Mouse (Mus musculus) retina, adult 2 months (tissue): ENCODE measurements around the gene Mkrn1.
A peak's percentile ranks its signal among the peaks of the same experiment; 100 is the strongest.
"Not testable (repeated sequence)": the region's sequence is repeated elsewhere in the genome, so short reads cannot be mapped to it uniquely, and the experiment has no call there.

ENCODE experiments used
- DNase-seq: peaks from one replicate; pipeline ENCODE4 v3.0.0-alpha.2; 2012; ENCODE audit warnings: low read depth, low spot score

The Mkrn1 gene

DNA sequence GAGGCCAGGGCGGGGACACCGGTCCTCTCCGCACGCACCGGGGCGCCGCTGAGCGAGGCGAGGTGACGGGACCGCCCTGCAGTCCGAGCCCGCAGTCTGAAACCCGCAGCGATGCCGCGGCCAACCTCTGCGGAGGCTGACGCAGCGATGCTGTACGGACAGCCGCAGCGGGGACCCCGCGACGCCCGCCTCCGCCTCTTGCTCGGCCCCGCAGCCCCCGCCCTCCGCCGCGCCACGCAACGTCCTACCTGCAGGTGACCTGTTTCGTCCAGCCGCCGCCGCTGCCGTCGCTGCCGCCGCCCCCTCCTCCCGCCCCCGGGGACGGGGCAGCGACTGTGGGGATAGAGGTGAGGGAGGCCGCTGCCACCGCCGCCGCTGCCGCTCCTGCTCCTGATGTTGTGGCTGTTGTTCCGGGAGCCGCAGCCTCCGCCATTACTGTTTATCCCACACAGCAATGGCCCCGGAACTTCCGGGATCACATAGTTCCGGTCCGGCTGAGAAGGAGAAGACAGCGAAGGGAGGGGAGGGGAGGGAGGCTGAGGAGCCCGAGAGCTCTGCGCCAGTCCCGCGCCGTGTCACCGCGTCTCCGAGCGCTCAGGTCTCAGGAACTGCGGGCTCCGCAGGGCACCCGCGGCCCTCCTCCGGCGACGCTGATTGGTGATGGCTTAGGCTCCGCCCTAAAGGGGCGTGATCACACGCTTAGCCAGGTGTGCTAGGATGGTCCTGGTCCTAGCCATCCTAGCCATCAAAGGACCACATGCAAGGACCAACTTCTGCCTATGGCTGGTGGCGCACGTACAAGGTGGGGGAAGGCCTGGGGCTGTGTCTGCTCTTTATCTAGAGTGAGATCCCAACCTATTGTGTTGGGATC is at the start of gene Mkrn1:
Gene Mkrn1 (minus strand): TSS at position 612 of the 871 bp plus-strand sequence.
- DNase-seq: peak; percentile 68

DNA sequence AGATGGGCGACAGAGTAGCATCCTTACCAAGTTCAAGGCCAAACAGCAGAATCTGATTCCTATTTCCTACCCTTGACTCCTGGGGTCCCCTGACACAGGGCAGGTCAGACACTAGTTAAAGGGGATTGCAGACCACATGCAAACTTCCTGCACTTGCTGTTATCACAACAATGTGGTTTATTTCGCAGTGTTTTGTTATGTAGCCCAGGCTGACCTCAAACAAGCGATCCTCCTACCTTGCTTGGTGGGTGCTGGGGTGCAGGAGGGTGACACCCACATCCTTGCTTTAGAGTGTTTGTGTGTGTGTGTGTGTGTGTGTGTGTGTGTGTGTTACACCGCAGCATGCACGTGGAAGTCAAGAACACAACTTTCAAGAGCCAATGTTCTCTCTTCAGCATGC is 49.2 kb upstream of the Mkrn1 start:
- DNase-seq: no peak

DNA sequence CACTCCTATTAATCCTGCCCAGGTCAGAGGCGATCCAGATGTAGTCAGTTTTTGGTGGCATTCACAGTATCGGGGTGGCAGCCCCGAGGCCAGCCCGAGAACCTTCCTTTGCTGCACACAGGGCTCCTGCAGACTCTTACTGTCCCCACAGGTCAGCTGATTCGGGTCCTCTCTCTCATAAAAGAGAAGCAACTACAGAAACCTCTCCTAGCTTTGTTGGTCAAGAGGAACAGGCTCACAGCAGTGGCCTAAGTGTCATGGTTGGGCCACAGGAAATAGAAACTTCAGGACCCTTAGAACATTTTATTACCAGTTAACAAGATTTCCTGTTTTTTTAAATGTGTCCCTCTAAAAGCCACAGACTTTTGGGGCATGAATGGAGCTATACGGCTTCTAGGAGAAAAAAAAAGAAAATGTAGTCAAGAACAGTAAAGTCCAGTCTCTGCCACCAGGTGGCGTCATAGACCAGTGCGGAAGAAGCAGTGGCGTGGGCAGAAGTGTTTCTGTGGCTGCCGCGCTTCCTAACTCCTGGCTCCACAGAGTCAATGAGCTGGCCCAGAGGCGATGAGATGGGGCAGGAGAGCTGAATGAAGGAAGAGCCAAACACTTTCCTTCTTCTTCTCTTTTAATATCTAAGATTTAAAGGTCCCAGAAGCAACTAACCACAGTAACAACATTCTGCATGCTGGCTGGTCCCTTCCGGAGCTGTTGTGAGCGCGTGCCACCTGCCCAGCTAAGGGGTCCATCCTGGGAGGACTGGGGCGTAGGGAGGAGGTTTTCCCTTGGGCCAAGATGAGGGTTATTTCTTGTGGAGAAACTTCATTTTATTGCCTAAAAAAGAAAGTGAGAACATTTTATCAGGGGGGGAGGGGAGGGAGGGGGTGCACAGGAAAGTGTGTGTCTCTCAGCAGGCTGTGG is 42.6 kb upstream of the Mkrn1 start:
- DNase-seq: peak; percentile 45

DNA sequence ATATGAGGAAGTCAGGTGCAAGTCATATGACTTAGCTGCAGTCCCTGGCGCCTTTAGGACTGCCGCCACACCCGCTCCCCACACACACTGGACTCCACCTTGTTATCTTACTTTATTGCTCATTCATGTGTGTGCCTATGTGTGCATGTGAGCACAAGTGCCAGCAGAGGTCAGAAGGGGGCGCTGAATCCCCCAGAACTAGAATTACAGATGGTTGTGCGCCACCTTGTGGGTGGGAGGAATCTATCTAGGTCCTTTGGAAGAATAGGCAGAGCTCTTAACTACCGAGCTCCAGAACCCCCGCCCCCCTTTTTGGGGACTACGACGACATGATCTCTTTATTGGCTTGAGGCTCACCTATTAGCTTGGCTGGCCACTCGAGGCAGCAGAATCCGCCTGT is 39.8 kb upstream of the Mkrn1 start:
- DNase-seq: no peak

DNA sequence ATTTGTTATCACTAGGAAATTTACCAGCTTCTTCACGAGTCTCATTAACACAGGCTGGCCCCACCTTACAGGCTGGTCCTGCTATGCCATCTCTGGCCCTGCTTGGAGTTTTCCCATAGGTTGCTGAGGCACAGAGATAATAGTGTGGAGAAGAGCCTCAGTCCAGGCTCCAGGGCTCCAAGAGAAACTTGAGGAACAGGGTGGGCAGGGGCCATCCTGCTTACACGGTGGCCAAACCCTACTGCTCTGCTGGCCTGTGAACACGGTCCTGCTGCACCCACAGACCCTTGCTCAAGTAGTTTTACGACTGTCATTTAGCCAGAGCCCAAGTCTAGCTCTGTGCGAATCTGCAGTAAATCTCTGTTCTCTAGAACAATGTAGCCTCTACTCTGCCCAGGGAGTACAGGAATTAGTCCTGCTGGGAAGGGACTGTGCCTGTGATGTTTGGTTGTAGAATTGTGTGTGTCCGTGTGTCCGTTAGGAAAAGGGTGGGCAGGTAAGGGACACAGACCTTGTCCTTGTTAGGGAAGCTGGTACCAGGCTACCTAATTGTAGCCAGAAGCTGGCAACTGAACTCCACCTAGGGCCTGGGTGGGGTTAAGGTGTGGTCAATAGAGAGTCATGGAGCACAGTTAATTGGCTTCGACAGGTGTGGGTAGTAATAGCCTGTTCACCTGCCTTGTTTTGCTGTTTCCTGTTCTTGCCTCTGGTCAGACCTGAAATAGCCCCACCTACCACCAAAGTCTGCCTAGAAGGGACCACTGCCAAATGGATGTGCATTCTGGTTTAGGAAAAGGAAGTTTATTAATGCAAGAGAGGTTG is 35.3 kb upstream of the Mkrn1 start:
- no peak for DNase-seq

DNA sequence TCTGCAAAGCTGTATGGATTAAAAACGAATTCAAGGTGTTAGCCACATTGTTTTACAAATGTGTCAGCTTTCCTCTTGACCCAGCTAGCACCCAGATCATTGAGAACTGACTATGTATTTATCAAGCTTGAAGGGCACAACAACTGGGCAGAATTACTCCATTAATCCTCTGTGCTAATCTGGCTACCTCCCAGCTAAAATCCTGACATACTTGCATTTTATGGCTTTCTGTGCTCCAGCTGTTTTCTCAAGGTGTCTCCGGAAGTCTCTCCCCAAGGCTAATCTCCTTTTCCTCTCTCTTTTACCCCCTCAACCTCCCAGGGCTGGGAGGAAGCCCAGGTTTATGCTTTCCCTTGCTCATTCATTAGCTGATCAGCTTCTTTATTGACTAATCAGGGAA is 34.4 kb upstream of the Mkrn1 start:
- no peak for DNase-seq

DNA sequence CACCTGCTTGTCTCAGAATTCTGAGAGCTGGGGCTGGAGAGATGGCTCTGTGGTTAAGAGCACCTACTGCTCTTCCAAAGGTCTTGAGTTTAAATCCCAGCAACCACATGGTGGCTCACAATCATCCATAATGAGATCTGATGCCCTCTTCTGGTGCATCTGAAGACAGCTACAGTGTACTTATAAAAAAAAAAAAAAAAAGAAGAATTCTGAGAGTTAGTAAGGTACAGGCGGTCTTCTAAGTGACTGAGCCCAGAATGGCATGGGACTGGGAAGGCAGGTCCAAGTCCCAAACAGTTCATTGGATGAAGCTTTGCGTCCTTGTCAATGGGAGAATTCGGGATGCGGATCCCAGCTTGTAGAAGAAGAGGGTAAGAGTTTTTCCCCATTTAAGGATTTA is 33.3 kb upstream of the Mkrn1 start:
- no peak for DNase-seq

DNA sequence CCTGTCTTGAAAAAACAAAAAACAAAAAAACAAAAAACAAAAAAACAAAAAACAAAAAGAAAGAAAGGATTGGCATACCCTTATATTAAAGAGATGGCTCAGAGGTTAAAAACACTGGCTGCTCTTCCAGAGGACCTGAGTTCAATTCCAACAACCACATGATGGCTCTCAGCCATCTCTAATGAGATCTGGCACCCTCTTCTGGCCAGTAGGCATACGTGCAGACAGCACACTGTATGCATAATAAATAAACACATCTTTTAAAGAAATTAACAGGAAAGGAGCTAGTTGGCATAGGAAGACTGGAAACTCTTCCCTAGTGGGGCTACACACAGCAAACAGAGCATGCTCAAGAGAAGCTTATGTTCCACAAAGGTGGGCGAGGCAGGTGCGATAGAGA is 30.8 kb upstream of the Mkrn1 start:
- DNase-seq: no peak

DNA sequence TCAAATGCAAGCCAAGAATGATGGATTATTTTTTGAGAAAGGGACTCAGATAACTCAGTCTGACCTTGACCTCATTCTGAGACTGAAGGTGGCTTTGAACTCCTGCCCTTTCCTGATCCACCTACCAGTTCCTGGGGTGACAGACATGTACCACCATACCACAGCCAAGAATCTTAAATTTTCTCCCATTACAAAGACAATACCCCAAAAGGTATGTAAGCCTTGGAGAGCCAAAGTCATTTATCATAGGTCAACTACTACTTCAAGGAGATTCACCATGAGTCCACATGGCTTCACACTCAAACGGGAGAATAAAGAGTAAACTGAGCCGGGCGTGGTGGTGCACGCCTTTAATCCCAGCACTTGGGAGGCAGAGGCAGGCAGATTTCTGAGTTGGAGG is 30.3 kb upstream of the Mkrn1 start:
- no peak for DNase-seq

DNA sequence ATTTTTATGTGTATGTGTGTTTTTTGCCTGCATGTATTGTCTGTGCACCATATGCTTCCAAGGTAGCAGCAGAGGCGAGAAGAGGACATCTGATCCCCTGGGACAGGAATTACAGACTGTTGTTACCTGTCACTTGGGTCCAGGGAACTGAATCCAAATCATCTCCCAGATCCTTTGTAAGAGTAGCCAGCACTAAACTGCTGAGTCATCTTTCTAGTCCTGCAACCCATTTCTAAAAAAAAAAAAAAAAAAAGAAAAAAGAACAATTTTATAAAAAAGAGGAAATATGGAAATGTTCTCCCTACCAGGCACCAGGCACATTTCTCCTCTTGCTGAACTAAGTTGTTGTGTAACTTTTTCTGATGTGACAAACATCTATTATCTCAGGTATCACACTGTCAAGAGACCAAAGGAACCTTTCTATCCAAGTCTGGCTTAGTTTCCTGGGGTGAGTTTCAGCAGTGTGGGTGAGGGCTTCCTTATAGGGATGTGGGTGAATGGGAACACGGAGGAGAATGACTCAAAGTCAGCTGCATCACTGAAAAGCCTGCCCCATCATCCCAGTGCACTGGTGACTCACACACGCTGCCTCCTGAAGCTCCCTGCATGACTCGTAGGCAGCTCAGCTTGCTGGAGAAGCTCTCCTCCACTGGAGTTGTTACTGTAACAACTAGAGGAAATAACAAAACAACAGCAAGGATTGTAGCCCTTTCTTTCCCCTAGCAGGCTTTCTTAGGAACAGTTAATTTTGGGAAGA is 27.3 kb upstream of the Mkrn1 start:
- DNase-seq: no peak

DNA sequence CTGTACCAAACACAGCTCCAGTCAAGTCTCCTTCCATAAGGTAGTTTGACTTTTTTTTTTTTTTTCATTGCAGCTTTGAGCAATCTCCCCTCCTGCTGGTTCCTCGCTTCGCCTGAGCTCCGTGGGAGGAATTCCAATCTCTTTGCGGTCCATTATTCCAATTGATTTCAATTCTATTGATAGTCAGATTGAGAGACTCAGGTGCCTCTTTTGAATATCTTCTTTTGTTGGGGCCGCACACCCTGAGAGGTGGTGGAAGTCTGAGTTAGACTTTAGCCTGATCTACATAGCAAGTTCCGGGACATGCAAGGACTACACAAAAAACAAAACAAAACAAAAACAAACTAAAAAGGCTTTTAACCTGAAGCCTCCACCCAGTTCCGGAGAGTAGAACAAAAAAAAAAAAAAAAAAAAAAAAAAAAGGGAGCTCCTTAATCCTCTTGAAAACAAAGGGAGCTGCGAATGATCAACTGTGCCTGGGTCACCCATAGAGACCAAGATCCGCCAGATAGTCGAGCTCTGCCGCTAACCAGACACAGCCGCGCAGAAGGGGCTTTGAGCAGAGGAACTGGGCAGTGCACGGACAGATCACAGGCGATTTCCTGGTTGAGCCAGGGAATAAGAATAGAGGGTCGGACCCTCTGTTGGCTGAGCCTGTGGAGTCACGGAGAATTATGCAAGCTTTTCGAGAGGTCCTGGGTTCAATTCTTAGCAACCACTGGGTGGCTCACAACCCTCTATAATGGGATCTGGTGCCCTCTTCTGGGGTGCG is 25.7 kb upstream of the Mkrn1 start:
- DNase-seq: no peak

DNA sequence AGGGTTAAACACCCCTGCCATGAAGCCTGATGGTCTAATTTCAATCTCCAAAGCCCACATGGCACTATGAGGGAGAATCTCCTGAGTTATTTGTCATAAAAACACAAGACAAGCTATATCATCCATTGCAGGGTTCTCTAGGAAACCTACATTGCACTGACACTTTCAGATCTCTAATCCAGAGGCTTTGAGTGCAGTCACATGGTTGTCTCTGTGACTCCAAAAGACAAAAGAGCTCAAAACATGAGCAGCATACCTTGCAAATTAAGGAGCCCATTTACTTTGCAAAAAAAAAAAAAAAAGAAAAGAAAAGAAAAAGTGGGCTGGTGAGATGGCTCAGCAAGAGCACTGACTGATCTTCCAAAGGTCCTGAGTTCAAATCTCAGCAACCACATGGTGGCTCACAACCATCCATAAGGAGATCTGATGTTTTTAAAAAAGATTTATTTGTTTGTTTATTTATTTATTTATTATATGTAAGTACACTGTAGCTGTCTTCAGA is 22.6 kb upstream of the Mkrn1 start:
- DNase-seq: no peak

DNA sequence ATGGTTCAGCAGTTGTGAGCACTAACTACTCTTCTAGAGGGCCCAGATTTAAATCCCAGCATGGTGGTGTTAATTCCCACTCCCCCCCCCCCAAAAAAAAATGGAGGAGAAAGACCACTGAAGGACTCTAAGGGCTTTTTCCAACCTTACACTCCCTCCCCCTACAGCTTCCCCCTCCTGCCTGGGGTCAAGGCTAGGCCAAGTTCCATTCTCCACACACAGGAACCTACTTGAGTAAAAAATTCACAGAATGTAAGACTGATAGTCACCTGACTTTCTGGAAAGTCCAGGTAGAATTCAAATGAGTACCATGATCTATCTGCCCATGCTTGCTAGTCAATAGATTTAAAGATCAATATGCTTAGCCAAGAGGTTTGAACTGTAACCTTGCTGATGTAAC is 19.9 kb upstream of the Mkrn1 start:
- DNase-seq: no peak

DNA sequence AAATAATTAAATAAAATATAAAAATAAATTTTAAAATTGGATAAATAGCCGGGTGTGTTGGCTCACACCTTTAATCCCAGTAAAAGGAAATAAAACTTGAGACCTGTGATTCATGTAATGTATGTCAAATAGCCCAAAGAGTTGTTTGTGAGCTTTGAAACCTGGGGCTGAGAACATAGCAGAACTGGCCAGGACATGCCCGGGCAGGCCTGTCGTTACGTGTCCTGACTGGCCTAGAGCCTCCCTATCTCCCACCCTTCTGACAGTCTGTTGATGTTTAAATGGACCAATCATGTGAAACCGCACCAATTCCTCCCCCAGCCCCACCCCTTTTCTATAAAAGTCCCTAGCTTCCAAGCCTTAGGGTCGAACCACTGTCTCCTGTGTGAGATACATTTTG is 17.3 kb upstream of the Mkrn1 start:
- not testable (repeated sequence) for DNase-seq

DNA sequence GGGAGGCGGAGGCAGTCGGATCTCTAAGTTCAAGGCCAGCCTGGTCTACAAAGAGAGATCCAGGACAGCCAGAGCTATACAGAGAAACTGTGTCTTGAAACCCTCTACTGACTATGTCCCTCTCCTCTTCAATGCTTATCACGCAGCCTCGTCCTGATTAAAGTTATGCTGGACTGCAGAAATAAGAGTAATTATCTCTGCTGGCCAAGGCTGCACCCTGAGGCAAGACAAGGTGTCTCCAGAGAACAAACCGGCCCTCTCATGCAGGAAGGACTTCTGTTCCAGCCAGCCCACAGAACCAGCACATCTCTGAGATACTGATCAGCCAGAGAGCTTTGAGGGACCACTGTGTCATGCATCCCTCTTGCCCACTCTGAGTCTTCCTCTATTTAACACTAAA is 15.6 kb upstream of the Mkrn1 start:
- no peak for DNase-seq

DNA sequence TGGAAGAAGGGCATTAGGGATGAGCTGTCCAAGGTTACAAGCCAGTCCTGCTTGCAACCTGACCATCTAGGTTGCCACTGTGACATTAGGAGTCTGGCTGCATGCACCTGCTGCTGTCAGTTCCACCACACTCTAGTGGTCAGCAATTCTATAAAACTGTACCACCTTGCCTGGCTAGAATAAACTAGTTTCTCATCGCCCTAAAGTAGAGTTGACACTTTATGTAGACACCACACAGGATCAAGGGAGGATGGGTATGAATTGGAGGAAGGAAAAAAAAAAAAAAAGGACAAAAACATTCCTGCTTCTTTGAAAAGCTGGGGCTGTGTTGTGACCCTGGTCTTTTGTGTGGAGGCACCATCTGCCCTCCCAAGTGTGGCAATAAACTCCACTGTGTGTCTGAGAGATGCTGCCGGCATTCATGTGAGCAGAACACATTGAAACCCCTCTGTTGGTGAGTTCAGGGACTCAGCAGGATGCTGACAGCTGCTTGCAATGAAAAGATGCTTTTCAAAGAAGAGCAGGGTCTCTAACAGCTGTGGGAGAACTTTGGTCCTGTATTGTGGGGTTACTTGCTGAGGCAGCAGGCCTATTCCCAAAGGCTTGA is 14.7 kb upstream of the Mkrn1 start:
- no peak for DNase-seq

DNA sequence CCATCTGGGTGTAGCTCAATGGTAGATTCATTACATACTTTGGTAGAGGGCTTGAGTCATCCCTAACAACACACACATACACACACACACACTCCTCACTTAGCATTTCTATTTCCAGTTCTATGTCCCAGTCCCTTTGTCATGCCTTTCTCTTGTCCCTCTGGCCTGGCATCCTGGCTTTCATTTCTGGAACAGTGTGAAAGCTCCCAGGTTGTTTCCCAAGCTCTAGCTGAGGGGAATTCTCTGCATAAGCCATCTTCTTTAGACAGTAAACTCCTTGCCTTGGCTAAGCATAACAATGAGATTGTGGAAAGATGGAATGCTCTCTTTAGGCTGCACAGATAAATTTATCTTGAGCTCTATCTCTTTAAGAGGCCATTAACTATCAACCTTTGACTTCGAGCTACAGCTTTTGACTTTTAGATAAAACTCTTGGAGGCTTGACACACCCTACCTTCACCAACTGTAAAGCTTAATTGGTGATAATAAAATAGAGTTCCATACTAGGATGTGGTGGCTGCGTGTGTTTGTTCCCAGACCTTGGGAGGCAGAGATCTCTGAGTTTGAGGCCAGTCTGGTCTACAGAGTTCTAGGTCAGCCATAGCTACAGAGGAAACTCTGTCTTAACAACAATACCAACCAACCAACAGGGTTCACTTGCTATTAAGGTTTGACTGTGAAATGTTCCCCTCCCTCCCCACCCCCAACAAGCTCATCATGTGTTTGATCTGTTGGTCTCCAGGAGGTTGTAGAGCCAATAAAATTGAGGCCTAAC is 14.0 kb upstream of the Mkrn1 start:
- no peak for DNase-seq

DNA sequence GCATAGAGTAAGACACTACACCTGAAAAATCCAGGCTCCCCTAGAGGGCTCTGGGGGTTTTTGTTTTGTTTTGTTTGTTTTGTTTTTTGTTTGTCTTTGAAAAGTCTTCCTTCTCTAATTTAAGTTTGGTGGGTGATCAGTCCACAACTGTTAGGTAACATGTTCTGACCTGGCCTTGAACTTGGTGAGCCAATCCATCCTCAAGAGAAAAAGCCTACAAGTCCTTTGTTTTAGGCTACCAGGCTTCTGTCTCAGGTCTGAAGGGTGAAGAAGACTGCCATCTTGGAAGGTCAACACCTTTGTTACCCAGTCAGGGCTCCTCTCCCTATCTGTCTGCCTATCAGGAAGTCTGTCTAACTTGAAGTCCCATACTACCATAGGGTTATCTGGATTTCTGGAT is 13.4 kb upstream of the Mkrn1 start:
- no peak for DNase-seq

DNA sequence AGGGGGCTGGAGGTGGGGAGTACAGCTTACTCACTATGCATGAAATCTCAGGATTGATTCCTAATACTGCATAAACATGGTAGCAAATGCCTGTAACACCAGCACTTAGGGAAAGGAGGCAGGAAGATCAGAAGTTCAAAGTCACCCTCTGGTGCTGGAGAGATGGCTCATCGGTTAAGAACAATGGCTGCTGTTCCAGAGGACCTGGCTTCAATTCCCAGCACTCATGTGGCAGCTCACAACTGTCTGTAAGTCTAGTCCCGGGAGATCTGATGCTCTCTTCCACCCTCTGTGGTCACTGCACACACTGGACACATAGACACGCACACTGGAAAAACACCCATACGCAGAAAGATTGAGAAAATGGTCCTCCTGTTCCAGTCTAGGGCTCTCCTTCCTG is 12.9 kb upstream of the Mkrn1 start:
- DNase-seq: no peak
